Mouse (Mus musculus): ENCODE results near the gene Gde1. TPM values are rescaled to one million over a fixed set of nuclear protein-coding genes. Genes with fewer than 3 reads are reported as not detected.

Gde1 gene
- polyA plus RNA-seq, 1 experiment: 128 TPM

GRCm38 (mm10) chr7:118706488-118706887 lies 910 bp upstream of the Gde1 start:
- DNase-seq (ENCODE audit: low spot score): no peak

GRCm38 (mm10) chr7:118706051-118706450 lies 473 bp upstream of the Gde1 start:
- DNase-seq (ENCODE audit: low spot score): no peak

- no peak for DNase-seq (ENCODE audit: low spot score)
Measured at GRCm38 (mm10) chr7:118704001-118704850, 1.4 kb downstream of the Gde1 start.

GRCm38 (mm10) chr7:118703144-118703561 lies 2.4 kb downstream of the Gde1 start:
- no peak for DNase-seq (ENCODE audit: low spot score)

- DNase-seq (ENCODE audit: low spot score): no peak
Measured at GRCm38 (mm10) chr7:118698882-118699281, 6.7 kb downstream of the Gde1 start.

- DNase-seq (ENCODE audit: low spot score): no peak
Measured at GRCm38 (mm10) chr7:118697168-118697567, 8.4 kb downstream of the Gde1 start.

GRCm38 (mm10) chr7:118696146-118696545 lies 9.4 kb downstream of the Gde1 start:
- DNase-seq (ENCODE audit: low spot score): no peak

- DNase-seq (ENCODE audit: low spot score): no peak
Measured at GRCm38 (mm10) chr7:118691287-118691686, 14.3 kb downstream of the Gde1 start.

- DNase-seq (ENCODE audit: low spot score): no peak
Measured at GRCm38 (mm10) chr7:118689088-118689487, 16.5 kb downstream of the Gde1 start.

- peak; percentile 53 for DNase-seq (ENCODE audit: low spot score)
Measured at GRCm38 (mm10) chr7:118688199-118688598, 17.4 kb downstream of the Gde1 start.

- no peak for DNase-seq (ENCODE audit: low spot score)
Measured at GRCm38 (mm10) chr7:118676826-118677225, 28.8 kb downstream of the Gde1 start.

- no peak for DNase-seq (ENCODE audit: low spot score)
Measured at GRCm38 (mm10) chr7:118670142-118670541, 35.4 kb downstream of the Gde1 start.

GRCm38 (mm10) chr7:118667773-118668172 lies 37.8 kb downstream of the Gde1 start:
- no peak for DNase-seq (ENCODE audit: low spot score)

GRCm38 (mm10) chr7:118656730-118657129 lies 48.8 kb downstream of the Gde1 start:
- DNase-seq (ENCODE audit: low spot score): no peak

- DNase-seq (ENCODE audit: low spot score): no peak
Measured at GRCm38 (mm10) chr7:118652572-118653295, 52.8 kb downstream of the Gde1 start.

GRCm38 (mm10) chr7:118650891-118651290 lies 54.7 kb downstream of the Gde1 start:
- DNase-seq (ENCODE audit: low spot score): no peak

- DNase-seq (ENCODE audit: low spot score): no peak
Measured at GRCm38 (mm10) chr7:118650119-118650518, 55.5 kb downstream of the Gde1 start.

- no peak for DNase-seq (ENCODE audit: low spot score)
Measured at GRCm38 (mm10) chr7:118649328-118649727, 56.2 kb downstream of the Gde1 start.

GRCm38 (mm10) chr7:118646237-118646636 lies 59.3 kb downstream of the Gde1 start:
- DNase-seq (ENCODE audit: low spot score): no peak

Data from urinary bladder, adult 2 months (tissue).